Comparison of ENCODE assay signal across 13 mouse cellular contexts in the genomic region with DNA sequence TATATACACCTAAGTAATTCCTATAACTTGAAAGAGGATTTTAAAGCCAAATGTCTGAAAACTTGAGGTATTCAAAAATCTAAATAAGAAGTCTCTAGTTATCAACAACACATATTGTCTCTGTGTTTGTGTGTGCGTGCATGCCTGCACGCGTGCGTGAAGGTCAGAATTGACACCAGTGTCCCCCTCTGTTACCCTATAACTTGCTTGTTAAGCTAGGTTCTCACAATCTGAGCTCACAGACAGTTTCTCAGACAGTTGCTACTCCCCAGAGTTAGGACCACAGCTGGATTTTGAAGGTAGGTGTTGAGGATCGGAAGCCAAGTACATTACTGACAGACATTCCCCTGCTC.
A peak's percentile ranks its signal among the peaks of the same experiment; 100 is the strongest.
DNase-seq lines count a peak whose midpoint lies in the region; ATAC-seq lines count a peak whose summit lies in the region.
"Had no signal": no experiment of that assay in that cellular context is flagged by ENCODE, and none has a peak within 500 bp of the region (broad histone marks: within the 10 kb centered on the region; RNA-seq: fewer than 3 reads in every experiment).

No protein-coding gene starts in this region.

- DNase-seq in heart, postnatal 10 days: no peak
- DNase-seq in limb, embryonic 10.5 days (ENCODE audit: low spot score): no peak
- DNase-seq in liver, embryonic 11.5 days (ENCODE audit: low spot score): no peak
- no peak for DNase-seq in left cerebral cortex, adult 11 months (ENCODE audit: low spot score)
- no peak for DNase-seq in adrenal gland, adult 18-20 months (ENCODE audit: low spot score in 2 of 2)
- DNase-seq: cerebellum, postnatal 25 days; gastrocnemius, postnatal 10 days had no signal

- 69% methylated on average over 5 of the region's 5 CpGs for WGBS in heart, embryonic 13.5 days
- 82% methylated on average over 5 of the region's 5 CpGs for WGBS in limb, embryonic 15.5 days
- WGBS in limb, embryonic 10.5 days: 93% methylated on average over 5 of the region's 5 CpGs
- WGBS in liver, embryonic 11.5 days: 57% methylated on average over 5 of the region's 5 CpGs

- intact Hi-C loops in heart, postnatal 10 days (cut with DNase I): no loop called here

- no peak overlapping the region for H3K4me3 ChIP-seq in heart, embryonic 13.5 days
- H3K4me3 ChIP-seq in limb, embryonic 15.5 days: no peak overlapping the region
- H3K4me3 ChIP-seq in limb, embryonic 10.5 days: no peak overlapping the region
- no peak overlapping the region for H3K4me3 ChIP-seq in liver, embryonic 11.5 days (ENCODE audit: low read depth, low read length)
- H3K4me3 ChIP-seq: midbrain, embryonic 10.5 days had no signal

- ATAC-seq in heart, embryonic 13.5 days (ENCODE audit: extremely low read depth, insufficient number of reproducible peaks, low FRiP score, low TSS enrichment): no peak
- no peak for ATAC-seq in limb, embryonic 15.5 days (ENCODE audit: insufficient number of reproducible peaks, low FRiP score, low TSS enrichment, low read depth)
- peak; percentile 55 for ATAC-seq in activated CD4-positive, CD25-positive, alpha-beta regulatory T cell, adult 4 months
- peak; percentile 52; the same call in 1 of the 2 replicates for ATAC-seq in liver, embryonic 11.5 days (replicated peaks; ENCODE audit: low FRiP score)
- ATAC-seq: intestine, postnatal 0 days; Patski had no signal

- peaks cover 5% of the 10 kb centered on the region; the same call in 1 of the 2 replicates for H3K4me1 ChIP-seq in heart, embryonic 13.5 days
- H3K4me1 ChIP-seq in limb, embryonic 15.5 days: no peaks in the 10 kb centered on the region
- no peaks in the 10 kb centered on the region for H3K4me1 ChIP-seq in limb, embryonic 10.5 days
- H3K4me1 ChIP-seq in liver, embryonic 11.5 days (replicated peaks; ENCODE audit: control insufficient read depth, insufficient read depth, low read length): no peaks in the 10 kb centered on the region
- H3K4me1 ChIP-seq: midbrain, embryonic 10.5 days had no signal

- peak overlapping the region; percentile 76 for H3K27ac ChIP-seq in heart, embryonic 13.5 days (replicated peaks)
- H3K27ac ChIP-seq in limb, embryonic 15.5 days: peak overlapping the region; percentile 33; the same call in 1 of the 2 replicates
- H3K27ac ChIP-seq in limb, embryonic 10.5 days: no peak overlapping the region
- 0 out of 2 replicates have a peak overlapping the region, but pooled peaks have one; percentile 44 for H3K27ac ChIP-seq in liver, embryonic 11.5 days (ENCODE audit: low read depth, low read length)
- H3K27ac ChIP-seq: midbrain, embryonic 10.5 days had no signal

- no peak overlapping the region for H3K9ac ChIP-seq in heart, embryonic 13.5 days
- no peak overlapping the region for H3K9ac ChIP-seq in limb, embryonic 15.5 days
- H3K9ac ChIP-seq in liver, embryonic 11.5 days (ENCODE audit: low read depth, low read length): no peak overlapping the region

- H3K36me3 ChIP-seq in heart, embryonic 13.5 days: peaks cover 22% of the 10 kb centered on the region
- peaks cover 10% of the 10 kb centered on the region; the same call in 1 of the 2 replicates for H3K36me3 ChIP-seq in limb, embryonic 15.5 days
- peaks cover 47% of the 10 kb centered on the region for H3K36me3 ChIP-seq in limb, embryonic 10.5 days
- H3K36me3 ChIP-seq in liver, embryonic 11.5 days (ENCODE audit: control insufficient read depth, insufficient read depth, low read length): no peaks in the 10 kb centered on the region; the same call in 1 of the 2 replicates

- H3K9me3 ChIP-seq in heart, embryonic 13.5 days: no peaks in the 10 kb centered on the region
- H3K9me3 ChIP-seq in limb, embryonic 15.5 days: no peaks in the 10 kb centered on the region
- no peaks in the 10 kb centered on the region for H3K9me3 ChIP-seq in limb, embryonic 10.5 days (replicated peaks)
- H3K9me3 ChIP-seq in liver, embryonic 11.5 days (ENCODE audit: control insufficient read depth, low read length): no peaks in the 10 kb centered on the region
- H3K9me3 ChIP-seq: midbrain, embryonic 10.5 days had no signal

- no peaks in the 10 kb centered on the region for H3K27me3 ChIP-seq in heart, embryonic 13.5 days (replicated peaks)
- no peaks in the 10 kb centered on the region for H3K27me3 ChIP-seq in limb, embryonic 15.5 days
- H3K27me3 ChIP-seq in limb, embryonic 10.5 days (ENCODE audit: low read depth, poor library complexity, severe bottlenecking): no peaks in the 10 kb centered on the region
- no peaks in the 10 kb centered on the region for H3K27me3 ChIP-seq in liver, embryonic 11.5 days (replicated peaks; ENCODE audit: control insufficient read depth, insufficient read depth, low read length)
- H3K27me3 ChIP-seq: Patski had no signal

- peak overlapping the region; percentile 49 for H3K4me2 ChIP-seq in heart, embryonic 13.5 days
- no peak overlapping the region for H3K4me2 ChIP-seq in limb, embryonic 15.5 days
- H3K4me2 ChIP-seq in liver, embryonic 11.5 days: peak overlapping the region; percentile 2

Comparison
In these comparisons a context has a peak if more than half of its experiments do, and no peak if none do; other contexts are left out.
1. ATAC-seq: peak in activated CD4-positive, CD25-positive, alpha-beta regulatory T cell, adult 4 months (single experiment) and liver, embryonic 11.5 days (single experiment); none in heart, embryonic 13.5 days (single experiment) and limb, embryonic 15.5 days (single experiment).